Mouse (Mus musculus) adrenal gland, postnatal 25 days (tissue): ENCODE measurements around the gene Alg14. TPM values are rescaled to one million over a fixed set of nuclear protein-coding genes. Genes with fewer than 3 reads are reported as not detected.

ENCODE experiments used
- total RNA-seq: library from RNA; stranded (reverse); gene quantifications from 2 replicates; pipeline ENCODE4 v1.2.3, GENCODE M21; 2021

The Alg14 gene
- total RNA-seq, 1 experiment from 2014 or later: 41.7 TPM

Other genes starting within 250 kb of the Alg14 start
- gene Rwdd3, start 120.1 kb upstream of the Alg14 start, total RNA-seq: 10.3 and 17.9 TPM in 2 replicates
- 30.2 and 34.0 TPM in 2 replicates for gene Tmem56, start 8.7 kb upstream of the Alg14 start, total RNA-seq
- gene Cnn3, start 134.7 kb downstream of the Alg14 start, total RNA-seq: 220 and 297 TPM in 2 replicates
- gene Slc44a3, start 240.6 kb downstream of the Alg14 start, total RNA-seq: 24.0 and 25.1 TPM in 2 replicates